Mouse (Mus musculus): Measurements from ENCODE around the gene Ubr4. TPM values are rescaled to one million over a fixed set of nuclear protein-coding genes. Genes with fewer than 3 reads are reported as not detected.

Ubr4 gene
- polyA plus RNA-seq, 1 experiment from 2014 or later: 75.3 TPM

GRCm38 (mm10) chr4:139334631-139335295 lies 17.6 kb upstream of the Ubr4 start:
- WGBS: 67% methylated on average over 7 of the region's 9 CpGs
- no peak for ATAC-seq (ENCODE audit: insufficient number of reproducible peaks, insufficient read depth, low FRiP score, low TSS enrichment, low read depth)
- Histone ChIP-seq H3K4me2 (no peak overlapping the region), H3K36me3 (no peaks in the 10 kb centered on the region), H3K9ac (no peak overlapping the region), H3K9me3 (no peaks in the 10 kb centered on the region), H3K27me3 (peaks cover 16% of the 10 kb centered on the region), H3K27ac (no peak overlapping the region), H3K4me3 (no peak overlapping the region), H3K4me1 (no peaks in the 10 kb centered on the region)

GRCm38 (mm10) chr4:139335507-139335906 lies 16.9 kb upstream of the Ubr4 start:
- H3K27me3 ChIP-seq: peaks cover 16% of the 10 kb centered on the region
- no peak for ATAC-seq (ENCODE audit: insufficient number of reproducible peaks, insufficient read depth, low FRiP score, low TSS enrichment, low read depth)
- no peak overlapping the region for H3K9ac ChIP-seq
- no peak overlapping the region for H3K4me3 ChIP-seq
- H3K4me2 ChIP-seq: no peak overlapping the region
- H3K27ac ChIP-seq: no peak overlapping the region
- H3K4me1 ChIP-seq: no peaks in the 10 kb centered on the region
- no peaks in the 10 kb centered on the region for H3K36me3 ChIP-seq
- WGBS: 62% methylated on average over 7 of the region's 7 CpGs
- no peaks in the 10 kb centered on the region for H3K9me3 ChIP-seq

GRCm38 (mm10) chr4:139336822-139337483 lies 15.5 kb upstream of the Ubr4 start:
- Histone ChIP-seq H3K36me3 (no peaks in the 10 kb centered on the region), H3K4me3 (peak overlapping the region; percentile 24), H3K9me3 (no peaks in the 10 kb centered on the region), H3K9ac (peak overlapping the region; percentile 49; the same call in 1 of the 2 replicates), H3K4me2 (peak overlapping the region; percentile 57), H3K4me1 (no peaks in the 10 kb centered on the region), H3K27me3 (peaks cover 16% of the 10 kb centered on the region), H3K27ac (no peak overlapping the region)
- 31% methylated on average over 24 of the region's 24 CpGs for WGBS
- no peak; the same call in 1 of the 2 replicates for ATAC-seq (ENCODE audit: insufficient number of reproducible peaks, insufficient read depth, low FRiP score, low TSS enrichment, low read depth)

- no peak overlapping the region for H3K27ac ChIP-seq
- H3K27me3 ChIP-seq: peaks cover 16% of the 10 kb centered on the region
- H3K4me1 ChIP-seq: no peaks in the 10 kb centered on the region
- no peak overlapping the region for H3K4me2 ChIP-seq
- WGBS: 57% methylated on average over 33 of the region's 33 CpGs
- H3K36me3 ChIP-seq: no peaks in the 10 kb centered on the region
- ATAC-seq (ENCODE audit: insufficient number of reproducible peaks, insufficient read depth, low FRiP score, low TSS enrichment, low read depth): no peak
- H3K9ac ChIP-seq: no peak overlapping the region
- no peaks in the 10 kb centered on the region for H3K9me3 ChIP-seq
- H3K4me3 ChIP-seq: no peak overlapping the region
Observed at GRCm38 (mm10) chr4:139338145-139338544, 14.3 kb upstream of the Ubr4 start.

- Histone ChIP-seq H3K4me3 (no peak overlapping the region), H3K36me3 (peaks cover 9% of the 10 kb centered on the region), H3K4me2 (no peak overlapping the region), H3K27ac (no peak overlapping the region), H3K9me3 (no peaks in the 10 kb centered on the region), H3K9ac (no peak overlapping the region), H3K4me1 (0 out of 2 replicates have a peak, but pooled peaks cover 5% of the 10 kb centered on the region), H3K27me3 (peaks cover 16% of the 10 kb centered on the region)
- ATAC-seq (ENCODE audit: insufficient number of reproducible peaks, insufficient read depth, low FRiP score, low TSS enrichment, low read depth): no peak
- WGBS: 87% methylated on average over 4 of the region's 4 CpGs
Observed at GRCm38 (mm10) chr4:139340835-139341234, 11.6 kb upstream of the Ubr4 start.

GRCm38 (mm10) chr4:139341556-139342233 lies 10.7 kb upstream of the Ubr4 start:
- H3K27ac ChIP-seq: no peak overlapping the region
- 0 out of 2 replicates have a peak, but pooled peaks cover 5% of the 10 kb centered on the region for H3K4me1 ChIP-seq
- peaks cover 17% of the 10 kb centered on the region for H3K36me3 ChIP-seq
- no peak overlapping the region for H3K4me2 ChIP-seq
- H3K9me3 ChIP-seq: no peaks in the 10 kb centered on the region
- H3K4me3 ChIP-seq: no peak overlapping the region
- 78% methylated on average over 7 of the region's 7 CpGs for WGBS
- no peak for ATAC-seq (ENCODE audit: insufficient number of reproducible peaks, insufficient read depth, low FRiP score, low TSS enrichment, low read depth)
- peaks cover 12% of the 10 kb centered on the region for H3K27me3 ChIP-seq
- no peak overlapping the region for H3K9ac ChIP-seq

- Histone ChIP-seq H3K9me3 (no peaks in the 10 kb centered on the region), H3K4me3 (no peak overlapping the region), H3K27ac (no peak overlapping the region), H3K27me3 (no peaks in the 10 kb centered on the region), H3K4me2 (no peak overlapping the region), H3K36me3 (peaks cover 37% of the 10 kb centered on the region), H3K9ac (no peak overlapping the region), H3K4me1 (0 out of 2 replicates have a peak, but pooled peaks cover 5% of the 10 kb centered on the region)
- ATAC-seq (ENCODE audit: insufficient number of reproducible peaks, insufficient read depth, low FRiP score, low TSS enrichment, low read depth): no peak
- 51% methylated on average over 5 of the region's 5 CpGs for WGBS
Observed at GRCm38 (mm10) chr4:139343718-139344117, 8.7 kb upstream of the Ubr4 start.

GRCm38 (mm10) chr4:139345416-139346019 lies 6.9 kb upstream of the Ubr4 start:
- Histone ChIP-seq H3K4me1 (peaks cover 6% of the 10 kb centered on the region), H3K4me3 (no peak overlapping the region), H3K27ac (no peak overlapping the region), H3K36me3 (peaks cover 51% of the 10 kb centered on the region), H3K4me2 (no peak overlapping the region), H3K27me3 (no peaks in the 10 kb centered on the region), H3K9ac (no peak overlapping the region), H3K9me3 (no peaks in the 10 kb centered on the region)
- ATAC-seq (ENCODE audit: insufficient number of reproducible peaks, insufficient read depth, low FRiP score, low TSS enrichment, low read depth): no peak
- 76% methylated on average over 23 of the region's 23 CpGs for WGBS

GRCm38 (mm10) chr4:139352832-139353231 lies 423 bp downstream of the Ubr4 start:
- peaks cover 54% of the 10 kb centered on the region for H3K36me3 ChIP-seq
- no peak for ATAC-seq (ENCODE audit: insufficient number of reproducible peaks, insufficient read depth, low FRiP score, low TSS enrichment, low read depth)

GRCm38 (mm10) chr4:139357211-139357610 lies 4.8 kb downstream of the Ubr4 start:
- Histone ChIP-seq H3K36me3 (peaks cover 76% of the 10 kb centered on the region), H3K4me3 (no peak overlapping the region), H3K4me2 (no peak overlapping the region), H3K27me3 (no peaks in the 10 kb centered on the region), H3K4me1 (peaks cover 9% of the 10 kb centered on the region), H3K9ac (no peak overlapping the region), H3K27ac (no peak overlapping the region), H3K9me3 (no peaks in the 10 kb centered on the region)
- no peak for ATAC-seq (ENCODE audit: insufficient number of reproducible peaks, insufficient read depth, low FRiP score, low TSS enrichment, low read depth)
- 91% methylated on average over 3 of the region's 3 CpGs for WGBS

More at GRCm38 (mm10) chr4:139352832-139353231, 423 bp downstream of the Ubr4 start:
- 0 out of 2 replicates have a peak overlapping the region, but pooled peaks have one; percentile 94 for H3K27ac ChIP-seq
- no peaks in the 10 kb centered on the region for H3K27me3 ChIP-seq
- WGBS: 1% methylated on average over 7 of the region's 7 CpGs
- H3K4me3 ChIP-seq: peak overlapping the region; percentile 88
- peak overlapping the region; percentile 95 for H3K4me2 ChIP-seq
- H3K4me1 ChIP-seq: peaks cover 21% of the 10 kb centered on the region
- H3K9ac ChIP-seq: peak overlapping the region; percentile 94
- no peaks in the 10 kb centered on the region for H3K9me3 ChIP-seq

GRCm38 (mm10) chr4:139360761-139361548 lies 8.5 kb downstream of the Ubr4 start:
- H3K36me3 ChIP-seq: peaks cover 100% of the 10 kb centered on the region
- H3K4me1 ChIP-seq: no peaks in the 10 kb centered on the region
- no peak overlapping the region for H3K27ac ChIP-seq
- H3K4me3 ChIP-seq: no peak overlapping the region
- no peaks in the 10 kb centered on the region for H3K9me3 ChIP-seq
- no peak overlapping the region for H3K4me2 ChIP-seq
- no peaks in the 10 kb centered on the region for H3K27me3 ChIP-seq
- 93% methylated on average over 11 of the region's 11 CpGs for WGBS
- no peak overlapping the region for H3K9ac ChIP-seq
- no peak for ATAC-seq (ENCODE audit: insufficient number of reproducible peaks, insufficient read depth, low FRiP score, low TSS enrichment, low read depth)

All from embryonic facial prominence, embryonic 13.5 days (tissue).